Mouse (Mus musculus) G1E (cell line): Measurements from ENCODE around the gene Dek.

Experiments used
- CTCF ChIP-seq: IDR thresholded peaks from 2 replicates; pipeline ENCODE4 v1.5.1; 2012; ENCODE audit warnings: low read depth, low read length, inconsistent platforms, mixed read lengths
- POLR2AphosphoS5 ChIP-seq: IDR thresholded peaks from 2 replicates; pipeline ENCODE4 v1.6.1; 2012; ENCODE audit warnings: low read depth, low read length, inconsistent platforms; ENCODE audit not compliant: insufficient replicate concordance

- TF ChIP-seq CTCF (no peak), POLR2AphosphoS5 (no peak)
Observed at GRCm38 (mm10) chr13:47112056-47112455, 6.1 kb upstream of the Dek start.
